Mouse (Mus musculus): ENCODE measurements around the gene Txn2.

DNA sequence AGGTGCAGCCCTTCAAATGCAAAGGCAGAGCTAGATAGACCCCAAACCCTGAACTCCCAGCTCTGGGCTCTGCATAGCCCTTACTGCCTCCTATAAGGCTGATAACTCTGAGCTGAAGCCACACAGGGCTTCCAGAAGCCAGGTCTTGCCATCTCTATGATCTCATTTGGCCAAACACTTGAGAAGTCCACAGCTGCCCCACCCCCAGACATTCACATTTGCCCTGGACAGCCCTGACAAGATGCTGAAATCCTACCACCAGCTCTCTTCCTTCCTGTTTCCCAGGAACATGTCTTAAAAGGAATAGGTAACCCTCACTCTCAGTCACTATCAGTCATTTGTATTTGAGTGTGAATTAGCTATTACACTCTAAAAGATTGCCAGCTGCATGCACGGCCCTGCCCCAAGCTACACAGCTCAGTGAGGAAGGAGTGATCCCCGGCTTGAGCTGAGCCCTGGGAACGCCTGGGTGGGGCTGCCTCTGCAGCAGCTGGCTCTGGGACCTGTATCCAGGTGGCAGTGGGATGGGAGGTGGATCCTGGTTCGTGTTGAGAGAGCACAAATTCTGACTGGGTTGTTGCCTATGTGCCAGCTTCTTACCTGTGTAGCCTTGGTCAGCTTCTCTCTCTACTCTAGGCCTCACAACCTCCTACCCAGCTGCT, 38.9 kb downstream of the Txn2 start:
- TF ChIP-seq POLR2A (IDR thresholded peaks at IDR 0.05; ENCODE audit: borderline replicate concordance, control insufficient read depth, low read depth, low read length): no peak
- TF ChIP-seq CTCF (IDR thresholded peaks at IDR 0.05; ENCODE audit: control insufficient read depth, insufficient read depth, low read length): no peak
